Comparison of ENCODE assay signal across 29 mouse cellular contexts in genomic region chr10:112571772-112572551, GRCm38 (mm10).
DNase-seq lines count a peak whose midpoint lies in the region; ATAC-seq lines count a peak whose summit lies in the region.
"Had no signal": no experiment of that assay in that cellular context is flagged by ENCODE, and none has a peak within 500 bp of the region (broad histone marks: within the 10 kb centered on the region; RNA-seq: fewer than 3 reads in every experiment).

No protein-coding gene starts in this region.

- H3K27ac ChIP-seq in hindbrain, embryonic 14.5 days, result no peak overlapping the region
- H3K27ac ChIP-seq in hindbrain, embryonic 12.5 days, result no peak overlapping the region
- no peak overlapping the region for H3K27ac ChIP-seq in midbrain, embryonic 14.5 days (replicated peaks; ENCODE audit: low read depth, low read length)
- H3K27ac ChIP-seq in midbrain, embryonic 11.5 days (ENCODE audit: low read depth, low read length), result no peak overlapping the region
- H3K27ac ChIP-seq in forebrain, embryonic 16.5 days (ENCODE audit: low read length), result peak overlapping the region; percentile 80
- H3K27ac ChIP-seq: heart, adult 2 months; heart, embryonic 13.5 days; hindbrain, embryonic 15.5 days; layer of hippocampus, adult 2 months; limb, embryonic 12.5 days; macrophage; neural tube, embryonic 13.5 days had no signal

- H3K4me1 ChIP-seq in hindbrain, embryonic 14.5 days (replicated peaks; ENCODE audit: control insufficient read depth, insufficient read depth, low read length), result no peaks in the 10 kb centered on the region
- H3K4me1 ChIP-seq in hindbrain, embryonic 12.5 days, result no peaks in the 10 kb centered on the region
- H3K4me1 ChIP-seq in midbrain, embryonic 14.5 days (ENCODE audit: control insufficient read depth, insufficient read depth, low read length), result no peaks in the 10 kb centered on the region
- no peaks in the 10 kb centered on the region for H3K4me1 ChIP-seq in midbrain, embryonic 11.5 days (ENCODE audit: control insufficient read depth, insufficient read depth, low read length)
- peaks cover 10% of the 10 kb centered on the region for H3K4me1 ChIP-seq in forebrain, embryonic 16.5 days (replicated peaks; ENCODE audit: control insufficient read depth, insufficient read depth, low read length)
- H3K4me1 ChIP-seq: heart, embryonic 13.5 days; hindbrain, embryonic 15.5 days; limb, embryonic 12.5 days; neural tube, embryonic 13.5 days had no signal

- H3K4me2 ChIP-seq in hindbrain, embryonic 14.5 days (replicated peaks), result no peak overlapping the region
- no peak overlapping the region for H3K4me2 ChIP-seq in hindbrain, embryonic 12.5 days (replicated peaks)
- H3K4me2 ChIP-seq in midbrain, embryonic 14.5 days (ENCODE audit: low read length), result no peak overlapping the region
- H3K4me2 ChIP-seq in midbrain, embryonic 11.5 days, result no peak overlapping the region
- H3K4me2 ChIP-seq in forebrain, embryonic 16.5 days (ENCODE audit: low read length), result no peak overlapping the region
- H3K4me2 ChIP-seq: heart, embryonic 13.5 days; hindbrain, embryonic 15.5 days; limb, embryonic 12.5 days; liver, embryonic 11.5 days; neural tube, embryonic 13.5 days had no signal

- no peaks in the 10 kb centered on the region for H3K36me3 ChIP-seq in hindbrain, embryonic 14.5 days (replicated peaks; ENCODE audit: control insufficient read depth, insufficient read depth)
- no peaks in the 10 kb centered on the region for H3K36me3 ChIP-seq in hindbrain, embryonic 12.5 days
- no peaks in the 10 kb centered on the region for H3K36me3 ChIP-seq in midbrain, embryonic 14.5 days (ENCODE audit: control insufficient read depth, insufficient read depth, low read length)
- H3K36me3 ChIP-seq in midbrain, embryonic 11.5 days (ENCODE audit: control insufficient read depth, insufficient read depth, low read length), result no peaks in the 10 kb centered on the region
- no peaks in the 10 kb centered on the region for H3K36me3 ChIP-seq in forebrain, embryonic 16.5 days (ENCODE audit: control insufficient read depth, insufficient read depth)
- H3K36me3 ChIP-seq: G1E; heart, embryonic 13.5 days; hindbrain, embryonic 15.5 days; limb, embryonic 12.5 days; neural tube, embryonic 13.5 days had no signal

- H3K4me3 ChIP-seq in hindbrain, embryonic 14.5 days (replicated peaks; ENCODE audit: low read length), result no peak overlapping the region
- H3K4me3 ChIP-seq in hindbrain, embryonic 12.5 days, result no peak overlapping the region
- H3K4me3 ChIP-seq in midbrain, embryonic 14.5 days (replicated peaks; ENCODE audit: low read depth, low read length), result no peak overlapping the region
- no peak overlapping the region for H3K4me3 ChIP-seq in midbrain, embryonic 11.5 days (ENCODE audit: low read depth, low read length)
- no peak overlapping the region for H3K4me3 ChIP-seq in forebrain, embryonic 16.5 days (replicated peaks; ENCODE audit: low read length)
- H3K4me3 ChIP-seq: heart, adult 2 months; heart, embryonic 13.5 days; hindbrain, embryonic 15.5 days; layer of hippocampus, adult 2 months; limb, embryonic 12.5 days; myocyte; neural tube, embryonic 13.5 days had no signal

- no peaks in the 10 kb centered on the region for H3K27me3 ChIP-seq in hindbrain, embryonic 14.5 days (ENCODE audit: control insufficient read depth, insufficient read depth, low read length)
- H3K27me3 ChIP-seq in hindbrain, embryonic 12.5 days, result no peaks in the 10 kb centered on the region
- no peaks in the 10 kb centered on the region for H3K27me3 ChIP-seq in midbrain, embryonic 14.5 days (ENCODE audit: control insufficient read depth, insufficient read depth, low read length)
- no peaks in the 10 kb centered on the region for H3K27me3 ChIP-seq in midbrain, embryonic 11.5 days (ENCODE audit: control insufficient read depth, insufficient read depth, low read length)
- no peaks in the 10 kb centered on the region for H3K27me3 ChIP-seq in forebrain, embryonic 16.5 days (replicated peaks; ENCODE audit: control insufficient read depth, insufficient read depth, low read length)
- H3K27me3 ChIP-seq: CH12.LX; heart, embryonic 13.5 days; hindbrain, embryonic 15.5 days; limb, embryonic 12.5 days; neural tube, embryonic 13.5 days had no signal

- DNase-seq in hindbrain, embryonic 14.5 days (ENCODE audit: low spot score), result peak; percentile 25
- DNase-seq in midbrain, embryonic 14.5 days, result peak; percentile 14
- DNase-seq in midbrain, embryonic 11.5 days (ENCODE audit: low spot score, missing footprints), result no peak
- DNase-seq in cerebellum, postnatal 25 days, result no peak
- no peak for DNase-seq in cerebellum, postnatal 4 days (ENCODE audit: low spot score in 2 of 2)
- DNase-seq: adrenal gland, adult 8-10 months; cerebellum, adult 9-10 months; gastrocnemius, postnatal 36 days; heart, adult 2 months; heart, postnatal 14 days; kidney, adult 9 months; kidney, postnatal 14 days; liver, postnatal 0 days; right cerebral cortex, postnatal 4 days; thymus, postnatal 25 days had no signal

- no peak overlapping the region for H3K9ac ChIP-seq in hindbrain, embryonic 14.5 days
- no peak overlapping the region for H3K9ac ChIP-seq in hindbrain, embryonic 12.5 days
- no peak overlapping the region for H3K9ac ChIP-seq in midbrain, embryonic 14.5 days (replicated peaks; ENCODE audit: low read length)
- no peak overlapping the region for H3K9ac ChIP-seq in midbrain, embryonic 11.5 days (ENCODE audit: low read length)
- no peak overlapping the region for H3K9ac ChIP-seq in forebrain, embryonic 16.5 days (replicated peaks; ENCODE audit: low read depth, low read length)
- H3K9ac ChIP-seq: heart, embryonic 13.5 days; hindbrain, embryonic 15.5 days; limb, embryonic 12.5 days; liver, postnatal 0 days; neural tube, embryonic 13.5 days had no signal

- H3K9me3 ChIP-seq in hindbrain, embryonic 14.5 days (ENCODE audit: control insufficient read depth, low read length), result no peaks in the 10 kb centered on the region
- H3K9me3 ChIP-seq in hindbrain, embryonic 12.5 days (replicated peaks), result no peaks in the 10 kb centered on the region
- H3K9me3 ChIP-seq in midbrain, embryonic 14.5 days (ENCODE audit: control insufficient read depth, low read length), result no peaks in the 10 kb centered on the region
- H3K9me3 ChIP-seq in midbrain, embryonic 11.5 days (ENCODE audit: control insufficient read depth, low read length), result no peaks in the 10 kb centered on the region
- H3K9me3 ChIP-seq in forebrain, embryonic 16.5 days (ENCODE audit: control insufficient read depth, low read length), result no peaks in the 10 kb centered on the region
- H3K9me3 ChIP-seq: heart, embryonic 13.5 days; hindbrain, embryonic 15.5 days; limb, embryonic 12.5 days; neural tube, embryonic 13.5 days had no signal

- 78% methylated on average over 9 of the region's 9 CpGs for WGBS in hindbrain, embryonic 14.5 days
- WGBS in hindbrain, embryonic 12.5 days, result 87% methylated on average over 9 of the region's 9 CpGs
- WGBS in midbrain, embryonic 14.5 days, result 87% methylated on average over 9 of the region's 9 CpGs
- WGBS in midbrain, embryonic 11.5 days, result 91% methylated on average over 9 of the region's 9 CpGs
- WGBS in forebrain, embryonic 16.5 days, result 38% methylated on average over 9 of the region's 9 CpGs

- no peak for ATAC-seq in hindbrain, embryonic 14.5 days (ENCODE audit: low FRiP score)
- ATAC-seq in hindbrain, embryonic 12.5 days (ENCODE audit: low FRiP score), result no peak
- no peak for ATAC-seq in midbrain, embryonic 14.5 days (ENCODE audit: low FRiP score, low TSS enrichment)
- no peak for ATAC-seq in midbrain, embryonic 11.5 days (ENCODE audit: low FRiP score)
- ATAC-seq in forebrain, embryonic 16.5 days, result peak; percentile 89
- ATAC-seq: intestine, embryonic 16.5 days; liver, postnatal 0 days; lung, postnatal 0 days had no signal

Comparison
In these comparisons a context has a peak if more than half of its experiments do, and no peak if none do; other contexts are left out.
1. DNase-seq: peak in hindbrain, embryonic 14.5 days (single experiment) and midbrain, embryonic 14.5 days (single experiment); none in midbrain, embryonic 11.5 days (single experiment), cerebellum, postnatal 25 days (0 of 2) and cerebellum, postnatal 4 days (0 of 2).